Mouse (Mus musculus): ENCODE measurements at regions not wholly inside any gene's neighbourhood (a gene's known extent, or its start where the extent isn't known, plus 50 kb on each side); places are given as distances from the start of the nearest gene placed in this dataset.
"Not testable (repeated sequence)": the region's sequence is repeated elsewhere in the genome, so short reads cannot be mapped to it uniquely, and the experiment has no call there.

DNA sequence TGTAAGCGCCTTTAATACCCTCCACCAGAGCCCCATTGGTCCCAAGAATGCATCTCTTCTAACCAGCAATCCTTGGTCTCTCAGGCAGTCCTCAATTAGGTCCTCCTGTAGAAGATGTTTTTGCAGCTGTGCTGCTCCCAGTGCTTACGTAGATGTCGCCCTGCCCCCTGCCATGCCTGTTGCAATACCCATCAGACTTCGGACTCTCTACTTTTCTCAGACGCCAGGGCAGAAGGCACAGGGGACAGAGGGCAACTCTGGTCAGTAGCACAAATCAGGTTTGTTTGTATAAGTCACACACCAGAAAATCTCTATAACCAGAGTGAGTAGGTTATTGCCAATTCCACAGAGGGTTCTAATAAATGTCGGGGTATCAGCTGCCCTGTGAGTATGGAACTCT lies 123.0 kb upstream of the Mocs1 start:
- Histone ChIP-seq H3K27ac (ENCODE audit: insufficient read depth, low read length) (no peak overlapping the region), H3K4me3 (ENCODE audit: insufficient read depth, low read length) (no peak overlapping the region), H3K4me1 (ENCODE audit: control insufficient read depth, insufficient read depth, low read length) (no peaks in the 10 kb centered on the region)
- no peak for TF ChIP-seq CTCF (IDR thresholded peaks at IDR 0.05; ENCODE audit: borderline replicate concordance, insufficient read depth, low read length)
- no peak for TF ChIP-seq POLR2A (IDR thresholded peaks at IDR 0.05; ENCODE audit: low read depth, low read length)

- Histone ChIP-seq H3K4me3 (ENCODE audit: insufficient read depth, low read length) (no peak overlapping the region), H3K27ac (ENCODE audit: insufficient read depth, low read length) (no peak overlapping the region), H3K4me1 (ENCODE audit: control insufficient read depth, insufficient read depth, low read length) (no peaks in the 10 kb centered on the region)
- TF ChIP-seq POLR2A (IDR thresholded peaks at IDR 0.05; ENCODE audit: low read depth, low read length) (no peak), CTCF (IDR thresholded peaks at IDR 0.05; ENCODE audit: borderline replicate concordance, insufficient read depth, low read length) (no peak)
These were observed 119.1 kb upstream of the Mocs1 start for GRCm38 (mm10) chr17:49309079-49309478.

GRCm38 (mm10) chr17:49314196-49314595 lies 114.0 kb upstream of the Mocs1 start:
- H3K4me1 ChIP-seq (ENCODE audit: control insufficient read depth, insufficient read depth, low read length) = no peaks in the 10 kb centered on the region
- H3K27ac ChIP-seq (ENCODE audit: insufficient read depth, low read length) = no peak overlapping the region
- no peak overlapping the region for H3K4me3 ChIP-seq (ENCODE audit: insufficient read depth, low read length)
- no peak for TF ChIP-seq POLR2A (IDR thresholded peaks at IDR 0.05; ENCODE audit: low read depth, low read length)
- TF ChIP-seq CTCF (IDR thresholded peaks at IDR 0.05; ENCODE audit: borderline replicate concordance, insufficient read depth, low read length) = no peak

DNA sequence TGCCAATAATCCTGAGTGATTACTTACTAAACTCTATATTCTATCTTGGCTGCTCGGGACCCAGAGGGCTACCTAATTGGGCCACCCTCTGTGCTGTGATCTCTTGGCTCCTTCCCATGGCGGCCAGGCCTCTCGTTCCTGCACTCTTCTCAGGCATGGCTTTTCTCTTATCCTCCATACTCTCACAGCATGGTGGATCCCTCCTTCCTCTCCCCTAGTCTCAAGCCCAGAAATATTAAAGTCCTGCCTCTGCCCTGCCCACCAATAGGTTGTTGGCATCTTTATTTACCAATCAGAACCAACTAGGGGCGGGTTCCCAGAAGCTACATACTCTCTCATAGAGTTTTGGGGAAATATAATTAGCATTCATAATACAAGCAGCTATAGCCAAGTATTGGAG lies 100.6 kb upstream of the Mocs1 start:
- Histone ChIP-seq H3K4me3 (ENCODE audit: insufficient read depth, low read length) (no peak overlapping the region), H3K4me1 (ENCODE audit: control insufficient read depth, insufficient read depth, low read length) (no peaks in the 10 kb centered on the region), H3K27ac (ENCODE audit: insufficient read depth, low read length) (no peak overlapping the region)
- TF ChIP-seq POLR2A (IDR thresholded peaks at IDR 0.05; ENCODE audit: low read depth, low read length) (no peak), CTCF (IDR thresholded peaks at IDR 0.05; ENCODE audit: borderline replicate concordance, insufficient read depth, low read length) (no peak)

DNA sequence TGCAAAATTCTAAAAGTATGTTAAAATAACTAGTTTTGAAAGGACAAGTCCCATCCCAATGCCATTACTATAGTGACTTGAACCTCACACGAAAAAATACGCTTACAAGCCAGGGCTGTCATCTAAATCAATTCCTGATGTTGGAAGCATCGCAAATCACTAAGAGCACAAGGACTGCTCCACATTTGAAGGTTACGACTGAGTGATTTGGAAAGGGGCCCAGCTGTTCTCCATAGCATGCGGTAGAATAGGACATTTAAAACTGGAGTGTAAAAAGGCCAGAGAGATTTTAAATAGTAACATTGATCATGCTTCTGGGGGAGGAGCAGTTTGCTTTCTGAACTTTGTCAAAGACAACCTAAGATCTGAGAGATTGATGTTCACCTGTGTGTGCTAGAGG lies 92.8 kb upstream of the Mocs1 start:
- no peak overlapping the region for H3K27ac ChIP-seq (ENCODE audit: insufficient read depth, low read length)
- no peak overlapping the region for H3K4me3 ChIP-seq (ENCODE audit: insufficient read depth, low read length)
- TF ChIP-seq POLR2A (IDR thresholded peaks at IDR 0.05; ENCODE audit: low read depth, low read length) (no peak), CTCF (IDR thresholded peaks at IDR 0.05; ENCODE audit: borderline replicate concordance, insufficient read depth, low read length) (no peak)

GRCm38 (mm10) chr17:49337881-49338280 lies 90.3 kb upstream of the Mocs1 start:
- Histone ChIP-seq H3K27ac (ENCODE audit: insufficient read depth, low read length) (no peak overlapping the region), H3K4me1 (ENCODE audit: control insufficient read depth, insufficient read depth, low read length) (no peaks in the 10 kb centered on the region), H3K4me3 (ENCODE audit: insufficient read depth, low read length) (no peak overlapping the region)
- TF ChIP-seq CTCF (IDR thresholded peaks at IDR 0.05; ENCODE audit: borderline replicate concordance, insufficient read depth, low read length) (no peak), POLR2A (IDR thresholded peaks at IDR 0.05; ENCODE audit: low read depth, low read length) (no peak)

More for the DNA sequence above, 92.8 kb upstream of the Mocs1 start:
- H3K4me1 ChIP-seq (ENCODE audit: control insufficient read depth, insufficient read depth, low read length) = no peaks in the 10 kb centered on the region

DNA sequence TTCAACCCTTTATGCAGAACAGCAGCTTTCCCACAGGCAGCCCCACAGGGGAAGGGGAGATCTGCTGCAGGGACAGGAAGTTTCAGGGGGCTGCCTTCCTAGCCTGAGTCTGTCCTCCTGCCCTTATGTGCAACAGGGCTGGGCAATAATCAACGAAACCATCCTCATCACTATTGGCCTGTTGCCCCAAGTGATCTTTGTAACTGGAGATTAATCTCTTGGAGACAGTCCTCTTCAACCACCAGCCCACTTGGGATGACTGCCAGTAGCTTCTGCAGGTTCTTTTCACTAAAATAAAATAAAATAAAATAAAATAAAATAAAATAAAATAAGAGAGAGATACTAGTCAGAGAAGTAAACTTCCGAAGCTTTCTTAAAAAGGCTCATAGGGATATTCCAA lies 85.5 kb upstream of the Mocs1 start:
- TF ChIP-seq CTCF (IDR thresholded peaks at IDR 0.05; ENCODE audit: borderline replicate concordance, insufficient read depth, low read length) (no peak), POLR2A (IDR thresholded peaks at IDR 0.05; ENCODE audit: low read depth, low read length) (no peak)
- Histone ChIP-seq H3K27ac (ENCODE audit: insufficient read depth, low read length) (no peak overlapping the region), H3K4me3 (ENCODE audit: insufficient read depth, low read length) (no peak overlapping the region), H3K4me1 (ENCODE audit: control insufficient read depth, insufficient read depth, low read length) (no peaks in the 10 kb centered on the region)

DNA sequence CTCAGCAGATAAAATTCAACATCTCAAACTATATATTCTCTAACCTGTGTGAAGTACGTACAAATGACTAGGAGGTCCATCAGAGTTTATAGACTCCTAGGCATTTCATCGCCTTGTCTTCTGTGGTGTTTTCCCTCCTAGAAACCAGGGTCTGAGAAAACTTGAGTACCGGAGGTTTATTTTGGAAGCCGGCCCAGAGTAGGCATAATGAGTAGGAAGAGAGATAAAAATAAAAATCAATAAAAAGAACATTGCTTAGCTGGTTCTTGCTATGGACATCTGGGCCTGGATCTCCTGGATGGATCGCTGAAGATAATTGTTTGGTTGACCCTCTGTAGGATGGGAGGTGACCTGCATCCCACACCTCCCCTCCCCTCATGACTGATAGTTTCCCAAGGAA lies 81.5 kb upstream of the Mocs1 start:
- Histone ChIP-seq H3K4me3 (ENCODE audit: insufficient read depth, low read length) (no peak overlapping the region), H3K4me1 (ENCODE audit: control insufficient read depth, insufficient read depth, low read length) (no peaks in the 10 kb centered on the region), H3K27ac (ENCODE audit: insufficient read depth, low read length) (no peak overlapping the region)
- TF ChIP-seq POLR2A (IDR thresholded peaks at IDR 0.05; ENCODE audit: low read depth, low read length) (no peak), CTCF (IDR thresholded peaks at IDR 0.05; ENCODE audit: borderline replicate concordance, insufficient read depth, low read length) (no peak)

DNA sequence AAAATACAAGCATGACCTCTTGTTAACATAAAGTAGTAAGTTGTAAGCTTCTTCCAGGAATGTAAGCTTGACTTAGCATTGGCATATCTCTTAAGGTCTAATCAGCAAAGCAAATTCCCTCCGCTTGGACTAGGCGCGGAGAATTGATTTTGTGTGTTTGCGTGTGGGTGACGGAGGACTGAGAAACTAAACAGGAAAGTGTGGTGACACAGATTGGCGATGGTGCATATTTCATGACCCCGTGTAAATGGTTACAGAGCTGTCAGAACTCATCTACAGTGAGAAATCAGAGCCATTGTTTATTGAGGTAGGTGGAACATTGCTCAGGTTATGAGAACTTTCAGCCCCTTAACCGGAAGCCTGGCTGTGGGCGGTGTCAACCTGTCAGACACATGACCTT lies 78.8 kb upstream of the Mocs1 start:
- H3K4me1 ChIP-seq (ENCODE audit: control insufficient read depth, insufficient read depth, low read length) = no peaks in the 10 kb centered on the region
- no peak overlapping the region for H3K4me3 ChIP-seq (ENCODE audit: insufficient read depth, low read length)
- TF ChIP-seq POLR2A (IDR thresholded peaks at IDR 0.05; ENCODE audit: low read depth, low read length) = no peak
- no peak for TF ChIP-seq CTCF (IDR thresholded peaks at IDR 0.05; ENCODE audit: borderline replicate concordance, insufficient read depth, low read length)
- H3K27ac ChIP-seq (ENCODE audit: insufficient read depth, low read length) = no peak overlapping the region

GRCm38 (mm10) chr17:49359212-49359611 lies 69.0 kb upstream of the Mocs1 start:
- H3K4me1 ChIP-seq (ENCODE audit: control insufficient read depth, insufficient read depth, low read length) = no peaks in the 10 kb centered on the region
- no peak overlapping the region for H3K4me3 ChIP-seq (ENCODE audit: insufficient read depth, low read length)
- TF ChIP-seq POLR2A (IDR thresholded peaks at IDR 0.05; ENCODE audit: low read depth, low read length) (no peak), CTCF (IDR thresholded peaks at IDR 0.05; ENCODE audit: borderline replicate concordance, insufficient read depth, low read length) (no peak)
- no peak overlapping the region for H3K27ac ChIP-seq (ENCODE audit: insufficient read depth, low read length)

GRCm38 (mm10) chr17:49360251-49360650 lies 67.9 kb upstream of the Mocs1 start:
- not testable (repeated sequence) for H3K27ac ChIP-seq (ENCODE audit: insufficient read depth, low read length); H3K4me3 ChIP-seq (ENCODE audit: insufficient read depth, low read length); H3K4me1 ChIP-seq (ENCODE audit: control insufficient read depth, insufficient read depth, low read length)

All from embryonic fibroblast, embryonic 13.5 days (primary cell).